Mouse (Mus musculus) G1E (cell line): ENCODE measurements around the gene Rptor.

ENCODE experiments used
- CTCF ChIP-seq: IDR thresholded peaks from 2 replicates; pipeline ENCODE4 v1.5.1; 2012; ENCODE audit warnings: low read depth, low read length, inconsistent platforms, mixed read lengths
- GATA1 ChIP-seq: IDR thresholded peaks from 2 replicates; pipeline ENCODE4 v1.6.1; 2012; ENCODE audit warnings: borderline replicate concordance, low read length, inconsistent platforms, mixed read lengths
- POLR2AphosphoS5 ChIP-seq: IDR thresholded peaks from 2 replicates; pipeline ENCODE4 v1.6.1; 2012; ENCODE audit warnings: low read depth, low read length, inconsistent platforms; ENCODE audit not compliant: insufficient replicate concordance
- TAL1 ChIP-seq: conservative IDR thresholded peaks from 2 replicates; pipeline ENCODE4 v1.6.1; 2012; ENCODE audit warnings: low read depth, low read length, inconsistent platforms, mixed read lengths

- no peak for TF ChIP-seq GATA1
- no peak for TF ChIP-seq CTCF
- TF ChIP-seq TAL1: no peak
- TF ChIP-seq POLR2AphosphoS5: no peak
These were observed 75.7 kb downstream of the Rptor start for GRCm38 (mm10) chr11:119678427-119678826.
